Mouse (Mus musculus): ENCODE measurements around the gene Atn1.

Atn1 gene

DNA sequence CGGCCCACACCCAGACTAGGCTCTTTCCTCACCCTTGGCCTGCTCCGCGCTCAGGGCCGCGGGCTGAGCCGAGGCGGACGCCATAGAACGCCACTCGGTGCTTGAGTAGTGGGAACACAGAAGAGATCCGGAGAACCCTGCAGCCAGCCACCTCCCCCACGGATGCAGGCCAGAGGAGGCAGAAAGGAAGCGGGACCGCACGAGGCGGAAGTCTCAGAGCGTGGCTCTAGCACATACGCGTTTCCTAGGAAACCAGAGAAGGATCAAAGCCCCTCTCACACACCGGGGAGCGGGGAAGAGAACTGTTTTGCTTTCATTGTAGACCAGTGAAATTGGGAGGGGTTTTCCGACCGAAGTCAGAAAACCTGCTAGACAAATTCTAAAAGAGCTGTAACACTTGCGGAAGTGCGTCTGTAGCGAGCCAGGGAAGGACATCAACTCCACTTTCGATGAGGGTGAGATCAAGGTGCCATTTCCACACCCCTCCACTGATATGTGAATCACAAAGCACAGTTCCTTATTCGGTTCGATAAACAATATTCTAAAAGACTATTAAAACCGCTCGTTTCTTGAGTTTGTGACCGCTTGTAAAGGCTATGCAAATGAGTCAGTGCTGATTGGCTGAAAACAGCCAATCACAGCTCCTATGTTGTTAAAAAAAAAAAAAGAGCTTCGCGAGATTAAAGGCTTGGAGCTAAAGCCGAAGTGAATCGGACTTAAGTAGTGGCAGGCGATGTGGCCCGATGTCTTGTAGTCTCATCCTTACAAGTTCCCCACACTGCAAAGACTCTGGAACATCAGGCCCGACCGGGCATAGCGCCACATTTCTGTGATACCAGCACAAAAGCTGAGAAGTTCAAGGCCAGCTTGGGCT is 15.2 kb downstream of the Atn1 start, which contains the start of gene Grcc10:
Gene Grcc10 (minus strand): TSS at position 487 of the 874 bp plus-strand sequence.
- peak; percentile 97 for DNase-seq (ENCODE audit: low read depth)

DNA sequence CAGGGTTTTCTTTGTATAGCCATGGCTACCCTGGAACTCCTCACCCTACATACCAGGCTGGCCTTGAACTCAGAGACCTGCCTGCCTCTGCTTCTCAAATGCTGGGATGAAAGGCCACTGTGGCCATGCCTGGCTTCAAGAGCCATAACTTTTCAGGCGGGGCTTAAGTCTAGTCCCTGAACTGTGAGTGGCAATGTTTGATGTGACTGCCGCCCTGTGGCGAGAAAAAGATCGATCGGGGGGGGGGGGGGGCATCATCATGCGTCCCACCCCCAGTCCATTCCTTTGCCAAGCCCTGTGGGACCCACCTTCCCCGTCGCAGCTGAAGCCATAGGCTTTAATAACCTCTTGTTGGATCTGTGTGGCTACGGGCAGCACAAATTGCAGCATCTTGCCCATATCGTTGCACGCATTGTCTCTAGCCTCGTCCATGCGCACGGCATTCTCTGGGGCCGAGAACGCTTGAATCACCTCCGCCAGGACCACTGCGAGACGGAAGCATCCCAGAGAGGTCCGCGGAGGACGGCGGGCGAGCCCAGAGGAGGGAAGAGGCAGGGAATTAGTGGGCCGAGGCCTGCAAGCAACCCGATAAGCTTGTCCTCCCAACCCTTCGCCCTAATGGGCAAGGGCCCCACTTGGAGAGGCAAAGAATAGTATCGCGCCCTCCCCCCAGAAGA is 16.0 kb downstream of the Atn1 start:
- DNase-seq (ENCODE audit: low read depth): peak; percentile 85

DNA sequence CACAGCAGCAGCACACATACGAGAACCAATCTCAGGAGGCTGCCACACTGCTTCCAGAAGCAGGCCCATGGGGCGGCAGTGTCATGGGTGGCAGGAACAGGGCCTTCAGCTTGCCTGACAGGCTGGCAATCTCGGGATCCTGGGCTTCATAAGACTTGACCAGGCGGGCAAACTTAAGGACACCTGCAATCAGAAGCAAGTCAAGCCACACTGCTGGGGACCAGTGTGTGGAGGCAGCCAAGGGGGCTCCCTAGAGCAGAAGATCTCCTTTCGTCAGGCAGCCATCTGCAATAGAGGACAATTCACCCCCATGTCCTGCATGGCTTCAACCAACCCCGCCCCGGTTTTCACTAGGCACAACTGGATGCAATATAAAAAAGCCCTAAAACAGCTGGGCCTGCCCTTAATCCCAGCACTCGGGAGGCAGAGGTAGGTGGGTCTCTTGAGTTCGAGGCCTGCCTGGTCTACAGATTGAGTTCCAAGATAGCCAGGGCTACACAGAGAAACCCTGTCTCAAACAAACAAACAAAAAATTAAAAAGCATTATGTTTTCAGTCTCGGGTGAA is 17.0 kb downstream of the Atn1 start:
- no peak for DNase-seq (ENCODE audit: low read depth)

DNA sequence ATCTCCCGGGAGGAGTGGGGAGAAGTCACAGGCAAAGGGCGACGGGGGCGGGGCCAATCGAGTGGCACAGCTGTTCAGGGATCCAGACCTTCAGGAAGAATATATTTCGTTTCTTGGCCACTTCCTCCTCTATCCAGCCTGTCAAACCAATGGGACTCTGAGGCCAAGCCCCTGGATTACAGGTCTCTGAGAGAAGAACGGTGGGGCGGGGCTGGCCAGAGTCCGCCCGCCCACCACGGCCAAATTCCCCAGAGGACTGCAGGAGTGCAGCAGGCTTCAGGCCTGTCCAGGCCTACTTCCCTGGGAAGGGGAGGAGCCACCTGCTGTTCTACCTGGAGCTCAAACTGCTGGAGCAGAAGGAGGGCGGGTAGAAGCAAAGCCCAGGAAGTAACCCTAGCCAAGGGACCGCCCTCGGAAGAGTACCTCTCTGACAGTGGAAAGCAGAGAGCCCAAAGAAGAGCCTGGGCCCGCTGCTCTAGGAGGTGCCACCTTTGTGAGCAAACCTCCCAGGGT is 17.8 kb downstream of the Atn1 start, which contains the start of gene Ptpn6:
Gene Ptpn6 (minus strand): TSS at position 204 of the 513 bp plus-strand sequence.
- DNase-seq (ENCODE audit: low read depth): peak; percentile 77

DNA sequence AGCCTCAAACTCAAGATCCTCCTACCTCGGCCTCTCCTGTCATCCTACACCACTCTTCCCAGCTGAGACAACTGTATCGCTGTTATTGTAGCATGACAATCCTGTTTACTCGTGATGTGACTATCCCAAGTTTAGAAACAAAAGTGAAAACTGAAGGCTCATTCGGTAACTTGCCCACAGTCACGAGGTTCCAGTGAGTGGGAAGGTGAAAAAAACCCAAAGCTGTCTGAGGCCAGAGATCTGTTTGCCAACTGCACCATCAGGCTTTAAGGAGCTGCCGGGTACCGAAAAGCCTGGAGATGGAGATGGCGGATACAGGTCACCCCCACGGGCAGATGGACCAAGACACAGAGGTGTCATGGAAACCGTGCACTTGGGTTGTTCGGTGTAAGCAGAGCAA is 19.3 kb downstream of the Atn1 start:
- no peak for DNase-seq (ENCODE audit: low read depth)

DNA sequence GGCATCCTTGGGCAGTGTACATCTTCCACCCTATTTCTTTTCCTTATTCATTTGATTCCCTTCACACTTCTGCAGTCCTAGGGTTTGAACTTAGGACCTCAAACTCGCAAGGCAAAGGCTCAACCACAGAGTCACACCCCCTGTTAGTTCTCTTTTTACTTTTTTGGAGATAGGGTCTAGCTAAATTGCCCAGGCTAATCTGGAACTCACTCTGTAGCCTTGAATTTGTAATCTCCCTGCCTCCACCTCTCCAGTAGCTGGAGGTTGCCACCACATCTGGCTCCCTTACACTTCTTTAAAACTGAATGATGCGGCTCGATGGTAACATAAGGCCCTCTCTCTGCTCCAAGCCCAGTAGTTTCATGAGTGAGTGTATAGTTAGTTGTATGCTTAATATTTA is 21.9 kb downstream of the Atn1 start:
- DNase-seq (ENCODE audit: low read depth): no peak

DNA sequence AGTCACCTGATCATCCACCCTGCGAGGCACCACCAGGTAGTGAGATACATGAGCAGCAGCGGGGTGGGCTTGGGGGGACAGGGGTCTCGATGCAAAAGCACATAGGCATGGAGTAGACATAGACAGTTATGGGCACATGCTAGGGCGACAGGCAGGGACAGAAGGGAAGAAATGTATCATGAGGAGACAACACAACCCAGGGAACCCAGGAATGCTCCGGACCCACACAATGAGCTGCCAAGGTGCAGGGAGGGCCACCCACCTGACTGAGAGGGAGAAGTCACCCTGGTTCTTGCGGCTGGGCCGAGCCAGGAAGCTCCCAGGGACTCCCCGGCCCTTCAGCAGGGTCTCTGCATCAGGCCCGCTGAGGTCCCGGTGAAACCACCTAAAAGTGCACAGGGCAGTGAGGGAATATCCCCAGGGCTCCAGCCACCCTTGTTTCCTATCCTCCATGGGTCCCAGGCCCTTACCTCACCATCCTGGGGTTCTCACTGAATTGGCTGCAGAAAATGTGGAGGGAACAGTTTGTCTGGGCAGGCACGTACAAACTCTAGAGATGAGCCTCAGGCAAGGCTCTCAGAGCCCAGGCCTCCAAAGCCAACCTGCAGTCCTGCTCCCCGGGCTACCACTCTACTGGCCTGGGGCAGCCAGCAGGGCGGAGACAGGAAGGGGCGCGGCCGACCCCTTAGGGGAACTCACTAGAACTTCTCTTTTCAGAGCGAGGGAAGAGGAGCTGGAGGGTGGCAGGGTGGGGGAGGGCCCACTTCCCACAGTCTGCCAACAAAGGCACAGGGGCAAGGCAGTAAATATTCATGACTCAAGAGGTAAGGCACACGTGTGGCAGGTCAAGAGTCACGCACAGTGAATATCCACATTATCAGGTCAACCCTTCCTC is 23.6 kb downstream of the Atn1 start:
- peak; percentile 79 for DNase-seq (ENCODE audit: low read depth)

DNA sequence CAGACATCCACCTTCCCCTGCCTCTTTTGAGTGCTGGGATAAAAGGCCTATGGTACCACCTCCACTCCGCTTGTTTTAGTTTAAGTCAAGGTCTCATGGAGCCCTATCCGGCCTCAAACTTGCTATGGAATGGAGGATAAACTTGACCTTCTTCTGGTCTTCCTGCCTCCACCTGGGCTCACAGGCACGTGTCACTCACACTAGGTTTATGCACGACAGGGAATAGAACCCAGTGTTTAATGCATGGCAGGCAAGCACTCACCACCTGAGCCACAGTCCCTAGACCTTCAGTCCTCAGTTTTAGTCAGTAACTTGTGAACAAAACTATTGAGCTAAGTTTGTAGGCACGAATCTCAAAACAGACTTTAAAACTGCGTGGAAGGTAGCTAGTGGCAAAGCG is 25.3 kb downstream of the Atn1 start:
- DNase-seq (ENCODE audit: low read depth): no peak

DNA sequence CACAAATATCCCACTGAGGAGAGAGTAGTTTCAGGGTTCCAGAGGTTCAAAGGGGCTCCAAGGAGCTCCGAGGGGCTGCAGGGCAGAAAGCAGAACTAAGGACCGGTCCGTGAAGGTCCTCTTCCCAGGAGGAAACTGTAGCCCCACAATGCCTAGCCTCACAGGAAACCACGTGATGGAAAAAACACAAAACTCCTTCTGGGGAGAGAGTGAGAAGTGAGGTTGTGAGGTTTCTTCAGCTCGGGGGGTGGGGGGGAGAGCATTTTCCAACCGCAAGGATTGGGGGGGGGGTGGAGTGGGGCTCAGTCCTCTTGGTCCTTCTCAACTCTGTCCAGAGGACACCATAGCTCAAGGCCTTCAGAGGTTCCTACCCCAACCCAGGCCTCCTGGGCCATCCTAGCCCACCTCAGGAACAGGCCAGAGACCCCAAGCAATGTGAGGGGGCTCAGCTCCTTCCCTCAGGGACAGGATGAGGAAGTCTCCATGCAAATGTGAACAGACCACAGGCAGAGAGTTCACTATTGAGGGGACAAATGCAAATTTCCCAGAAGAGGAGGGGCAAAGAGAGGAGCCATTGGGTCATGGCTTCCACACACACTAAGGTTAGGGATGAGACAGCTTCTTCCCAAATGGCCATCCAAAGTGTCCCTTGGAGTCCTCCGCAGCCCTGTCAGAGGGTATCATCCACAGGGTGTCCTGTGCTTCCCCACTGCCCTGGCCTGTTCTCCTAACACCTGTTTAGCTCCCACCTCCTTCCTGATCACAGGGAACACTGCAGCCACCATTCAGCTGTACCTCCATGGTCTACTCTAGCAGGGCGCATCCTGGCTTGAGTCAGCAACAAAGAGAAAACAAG is 26.2 kb downstream of the Atn1 start:
- peak; percentile 70 for DNase-seq (ENCODE audit: low read depth)

DNA sequence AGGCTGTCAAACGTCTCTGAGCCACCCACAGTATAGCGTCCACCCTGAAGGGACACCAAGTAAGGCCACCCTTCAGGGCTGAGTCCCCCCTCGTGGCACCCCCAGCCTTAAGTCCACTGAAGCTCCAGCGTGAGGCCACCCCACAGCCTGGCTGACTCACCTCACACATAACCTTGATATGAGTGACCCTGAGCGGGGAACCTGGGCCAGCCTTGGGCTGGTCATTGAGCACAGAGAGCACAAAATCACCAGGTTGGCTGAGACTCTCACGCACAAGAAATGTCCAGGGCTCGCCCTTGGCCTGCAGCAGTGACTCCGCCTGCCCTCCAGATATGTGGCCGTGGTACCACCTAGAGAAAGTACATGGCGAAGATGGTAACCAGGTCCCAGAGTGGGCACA is 27.7 kb downstream of the Atn1 start:
- DNase-seq (ENCODE audit: low read depth): no peak

DNA sequence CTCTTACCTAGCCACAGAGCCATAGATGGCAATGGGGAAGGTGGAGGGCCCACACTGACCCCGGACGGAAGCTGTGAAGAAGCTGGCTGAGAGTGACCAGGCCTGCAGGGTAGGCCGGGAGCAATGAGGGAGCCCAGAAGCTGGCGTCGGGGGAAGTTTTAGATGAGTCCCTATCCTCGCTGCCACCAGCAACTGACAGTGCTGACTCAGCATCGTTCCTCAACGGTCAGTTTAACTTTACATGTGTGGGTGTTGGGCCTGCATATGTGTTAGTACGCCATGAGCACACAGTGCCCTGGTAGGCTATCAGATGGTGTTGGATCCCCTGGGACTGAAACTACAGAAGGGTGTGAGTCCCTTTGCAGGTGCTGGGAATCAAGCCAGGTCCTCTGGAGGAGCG is 31.9 kb downstream of the Atn1 start:
- no peak for DNase-seq (ENCODE audit: low read depth)

DNA sequence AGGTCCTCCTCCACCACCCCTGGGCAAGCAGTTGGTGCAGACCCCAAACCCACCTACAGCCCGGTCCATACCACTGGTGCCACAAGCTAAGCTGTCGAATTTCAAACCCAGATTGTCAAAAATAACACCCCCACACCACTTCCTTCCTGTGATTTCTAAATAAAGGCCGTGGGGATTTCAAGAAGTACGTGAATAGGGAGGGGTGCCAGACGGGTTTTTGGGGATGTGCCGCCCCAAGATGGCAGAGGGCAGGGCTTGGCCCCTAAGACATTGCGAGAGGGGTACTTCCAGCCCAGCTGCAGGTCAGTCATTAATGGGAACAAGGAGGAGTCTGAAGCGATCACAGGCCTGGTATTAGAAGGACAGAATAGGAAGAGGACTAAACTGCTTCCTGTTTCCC is 32.8 kb downstream of the Atn1 start:
- DNase-seq (ENCODE audit: low read depth): peak; percentile 82

DNA sequence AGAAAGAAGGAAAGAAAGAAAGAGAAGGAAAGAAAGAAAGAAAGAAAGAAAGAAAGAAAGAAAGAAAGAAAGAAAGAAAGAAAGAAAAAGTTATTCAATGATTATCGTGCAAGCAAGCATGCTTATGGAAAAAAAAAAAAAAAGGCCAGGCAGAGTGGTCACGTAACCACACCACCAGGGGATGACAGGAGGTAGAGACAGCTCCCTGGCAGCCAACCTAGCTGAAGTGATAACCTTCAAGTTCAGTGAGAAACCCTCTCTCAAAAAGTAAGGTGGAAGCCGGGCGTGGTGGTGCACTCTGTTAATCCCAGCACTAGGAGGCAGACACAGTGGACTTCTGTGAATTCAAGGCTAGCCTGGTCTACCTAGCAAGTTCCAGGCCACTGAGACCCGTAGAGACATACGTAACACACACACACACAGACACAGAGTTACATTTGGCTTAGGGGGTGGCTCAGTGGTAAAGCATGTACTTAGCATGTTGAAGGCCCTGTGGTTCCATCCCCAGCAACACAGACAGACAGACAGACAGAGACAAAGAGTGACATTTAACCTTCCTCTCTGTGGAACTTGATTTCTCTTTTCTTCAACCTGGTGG is 33.3 kb downstream of the Atn1 start:
- no peak for DNase-seq (ENCODE audit: low read depth)

DNA sequence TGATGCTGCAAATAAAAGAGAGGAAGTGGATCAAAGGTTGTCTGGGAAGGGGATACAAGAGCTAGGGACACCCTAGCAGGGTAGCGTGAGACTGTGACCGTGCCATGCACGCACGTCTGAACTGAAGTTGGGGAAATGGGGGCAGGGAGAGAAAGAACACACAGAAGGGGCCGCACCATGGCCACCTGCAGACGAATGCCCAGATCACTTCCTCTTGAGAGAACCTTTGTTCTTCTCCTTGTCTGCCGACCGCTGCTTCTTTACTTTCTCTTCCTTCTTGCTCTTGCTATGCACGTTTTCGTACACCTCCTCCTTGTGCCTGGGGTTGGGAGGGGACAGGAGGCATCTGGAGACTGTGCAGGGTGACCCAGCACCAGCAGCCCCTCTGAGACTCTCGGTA is 35.4 kb downstream of the Atn1 start:
- DNase-seq (ENCODE audit: low read depth): peak; percentile 49

DNA sequence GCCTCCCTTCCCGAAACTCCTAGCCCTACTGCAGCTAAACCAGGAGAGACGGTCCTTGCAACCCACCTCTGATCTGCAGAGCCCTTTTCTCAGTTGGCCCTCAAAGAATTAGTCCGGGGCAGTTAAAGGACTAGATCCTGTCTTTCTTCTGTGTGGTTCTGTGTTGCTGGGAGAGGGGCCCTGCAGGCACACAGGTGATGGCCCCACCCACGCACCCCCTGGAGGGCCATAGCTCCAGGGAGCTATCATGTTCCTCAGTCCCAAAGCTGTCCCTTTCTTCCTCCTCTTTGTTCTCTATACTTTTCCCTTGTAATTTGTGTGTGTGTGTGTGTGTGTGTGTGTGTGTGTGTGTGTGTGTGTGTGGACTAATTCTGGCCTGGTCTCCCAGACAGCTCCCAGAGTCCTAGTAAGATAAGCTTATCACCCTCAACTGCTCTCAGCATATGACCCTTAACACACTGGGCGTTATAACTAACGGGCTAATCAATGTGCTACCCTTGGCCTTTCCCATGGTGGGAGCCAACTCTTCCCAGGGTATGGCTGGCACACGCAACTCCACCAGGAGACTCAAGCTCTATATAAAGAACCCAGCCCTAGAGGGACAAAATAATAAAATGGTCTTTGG is 36.9 kb downstream of the Atn1 start:
- no peak for DNase-seq (ENCODE audit: low read depth)

DNA sequence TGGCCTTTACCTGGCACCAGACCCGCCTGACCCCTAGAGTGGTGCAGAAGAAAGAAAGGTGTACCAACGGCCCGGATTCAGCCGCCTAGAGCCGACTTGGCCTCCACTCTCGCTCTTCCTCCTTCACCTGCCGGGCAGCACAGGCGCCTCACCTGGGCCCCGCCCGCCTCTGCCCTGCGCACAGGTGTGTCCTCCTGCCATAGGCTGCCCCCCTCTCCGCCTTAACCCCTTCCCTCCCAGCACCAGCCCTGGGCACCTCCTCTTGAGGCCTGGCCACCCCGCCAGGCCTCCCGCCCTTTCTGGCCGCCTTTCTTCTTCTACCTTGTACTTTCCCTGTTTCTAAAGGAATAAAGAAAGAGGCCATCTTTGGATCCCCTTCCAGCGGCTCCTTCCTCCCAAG is 37.6 kb downstream of the Atn1 start:
- no peak for DNase-seq (ENCODE audit: low read depth)

DNA sequence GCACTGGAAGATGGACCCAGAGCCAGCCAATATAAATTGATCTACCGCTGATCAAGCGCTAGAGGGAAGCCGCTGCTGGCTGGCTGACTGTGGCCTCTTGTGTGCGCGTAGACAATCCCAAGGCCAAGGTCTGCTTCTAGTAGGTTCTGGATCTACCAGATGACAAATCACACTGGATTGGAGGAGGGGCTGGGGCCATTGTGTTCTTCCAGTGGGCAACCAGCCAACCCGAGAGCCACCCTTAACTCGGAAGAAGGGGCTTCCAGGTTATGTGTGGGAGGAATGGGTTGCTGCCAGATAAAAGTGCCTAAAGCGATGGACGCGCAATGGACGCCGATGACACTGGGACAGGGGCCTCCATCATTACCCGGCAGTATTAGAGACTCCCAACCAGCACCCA is 38.4 kb downstream of the Atn1 start:
- DNase-seq (ENCODE audit: low read depth): no peak

DNA sequence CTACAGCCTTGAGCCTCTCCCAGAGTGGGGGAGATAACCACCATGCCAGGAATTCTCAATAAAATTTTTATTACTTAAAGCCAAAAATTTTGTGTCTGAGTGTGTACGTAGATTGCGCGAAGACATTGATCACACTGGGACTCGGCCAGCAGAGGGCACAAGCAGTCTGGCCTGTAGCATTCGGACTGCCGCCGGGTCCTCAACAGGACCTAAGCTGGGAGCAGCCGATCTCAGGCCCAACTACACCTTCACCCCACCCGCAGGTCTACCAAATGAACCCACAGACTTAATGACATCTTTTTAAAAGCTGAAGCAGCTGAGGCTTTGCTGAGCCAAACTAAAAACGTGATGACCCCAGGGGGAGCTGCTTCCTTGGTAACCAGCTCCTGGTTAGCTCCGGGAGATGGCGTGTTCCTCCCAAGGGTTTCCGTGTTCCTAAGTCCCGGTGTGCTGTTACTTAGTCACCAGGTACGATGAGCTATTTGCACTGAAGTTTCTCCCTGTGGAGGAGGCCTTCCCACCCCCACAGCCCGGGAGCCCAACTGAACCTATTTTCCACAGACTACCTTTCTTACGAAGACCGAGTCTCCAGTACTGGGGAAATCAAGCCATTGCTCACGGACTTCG is 39.3 kb downstream of the Atn1 start:
- DNase-seq (ENCODE audit: low read depth): peak; percentile 76

DNA sequence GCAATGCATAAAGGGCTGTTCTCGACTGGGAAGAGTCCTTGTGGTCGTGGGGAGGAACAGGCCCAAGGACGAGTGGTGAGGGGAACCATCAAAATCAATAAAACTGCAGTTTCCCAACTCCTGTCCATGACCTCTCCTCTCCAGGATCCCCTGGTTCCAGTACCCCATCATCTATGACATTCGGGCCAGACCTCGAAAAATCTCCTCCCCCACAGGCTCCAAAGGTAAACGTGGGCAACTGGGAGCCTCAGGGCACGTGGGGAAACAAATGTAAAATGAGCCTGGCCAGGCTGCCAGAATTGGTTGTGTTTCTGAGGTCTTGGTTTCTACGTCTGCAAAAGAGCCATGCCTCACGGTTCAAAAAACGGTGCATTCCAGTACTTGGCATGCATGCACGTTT is 43.4 kb downstream of the Atn1 start:
- DNase-seq (ENCODE audit: low read depth): peak; percentile 39
